Mouse (Mus musculus) heart, adult 18-20 months (tissue): ENCODE measurements around the gene Ston2. TPM values are rescaled to one million over a fixed set of nuclear protein-coding genes. Genes with fewer than 3 reads are reported as not detected.
A peak's percentile ranks its signal among the peaks of the same experiment; 100 is the strongest.
"Not testable (repeated sequence)": the region's sequence is repeated elsewhere in the genome, so short reads cannot be mapped to it uniquely, and the experiment has no call there.

Experiments
- DNase-seq, 2 experiments: peaks; one replicate each; pipeline ENCODE4 v3.0.0; 2021 to 2022; ENCODE audit warnings: mixed read lengths in 1 of 2
- microRNA-seq, 2 experiments: library from miRNA; unstranded; fragments of <30 nt; microRNA quantifications; one replicate each; pipeline ENCODE4 v1.2.0; 2022
- total RNA-seq, 2 experiments: library from RNA; stranded (reverse); gene quantifications; 2 replicates each; pipeline ENCODE4 v1.2.3; 2021

The Ston2 gene
- total RNA-seq, 2 experiments from 2014 or later = 4.7 to 5.9 TPM

DNA sequence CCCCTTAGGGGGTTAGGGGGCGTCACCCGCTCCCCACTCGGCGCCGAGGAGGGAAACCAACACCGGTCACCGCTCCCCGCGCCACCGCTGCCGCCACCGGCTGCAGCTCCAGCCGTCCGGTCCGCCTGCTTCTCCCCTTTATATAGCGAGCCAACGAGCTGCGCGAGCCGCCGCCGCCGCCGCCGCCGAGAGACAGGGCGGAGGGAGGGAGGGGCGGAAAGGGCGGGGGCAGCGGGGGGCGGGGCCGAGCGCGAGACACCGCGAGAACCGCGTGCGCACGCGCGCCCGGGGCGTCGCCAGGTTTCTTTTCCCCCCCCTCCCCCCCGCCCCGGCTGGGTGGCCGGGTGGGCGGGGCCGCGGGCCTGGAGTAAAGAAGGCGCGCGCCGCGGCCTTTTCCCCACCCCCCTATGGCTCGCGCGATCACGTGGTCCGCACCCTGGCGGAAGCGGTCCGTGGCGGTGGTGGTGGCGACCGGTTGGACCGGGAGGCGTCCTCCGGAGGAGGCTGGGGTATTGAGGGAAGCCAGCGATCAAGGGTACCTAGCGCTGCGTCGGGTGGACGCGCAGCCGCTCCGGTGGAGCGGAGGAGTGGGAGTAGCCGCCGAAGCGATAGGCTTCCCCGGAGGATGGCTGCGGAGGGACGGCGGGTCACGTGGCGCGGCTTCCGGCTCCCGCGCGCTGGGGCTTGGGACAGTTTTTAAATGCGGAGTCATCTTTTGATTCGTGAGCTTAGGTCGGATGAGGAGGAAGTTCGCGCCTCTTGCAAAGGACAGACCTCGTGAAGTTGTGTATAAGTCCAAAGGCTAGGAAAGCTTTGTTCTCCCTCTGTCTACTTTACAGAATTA lies 198.1 kb downstream of the Ston2 start, which contains the start of gene Gtf2a1:
Gtf2a1 (minus strand) TSS at position 641 of the 844 bp plus-strand sequence.
- DNase-seq = peak; percentile 96

DNA sequence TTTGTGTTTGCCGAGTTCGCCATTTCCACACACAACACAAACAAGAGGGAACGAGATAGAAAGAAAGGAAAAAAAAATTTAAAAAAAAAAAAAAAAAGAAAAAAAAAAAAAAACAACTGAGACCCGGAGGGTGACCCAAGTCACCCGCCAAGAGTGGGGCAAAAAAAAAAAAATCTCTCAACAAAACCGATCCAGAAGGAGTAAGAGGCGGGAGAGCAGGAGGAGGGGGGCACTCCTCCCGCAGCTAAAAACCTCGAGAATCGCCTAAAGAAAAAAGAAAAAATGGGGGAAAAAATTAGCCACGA lies 198.7 kb downstream of the Ston2 start:
- no peak for DNase-seq

DNA sequence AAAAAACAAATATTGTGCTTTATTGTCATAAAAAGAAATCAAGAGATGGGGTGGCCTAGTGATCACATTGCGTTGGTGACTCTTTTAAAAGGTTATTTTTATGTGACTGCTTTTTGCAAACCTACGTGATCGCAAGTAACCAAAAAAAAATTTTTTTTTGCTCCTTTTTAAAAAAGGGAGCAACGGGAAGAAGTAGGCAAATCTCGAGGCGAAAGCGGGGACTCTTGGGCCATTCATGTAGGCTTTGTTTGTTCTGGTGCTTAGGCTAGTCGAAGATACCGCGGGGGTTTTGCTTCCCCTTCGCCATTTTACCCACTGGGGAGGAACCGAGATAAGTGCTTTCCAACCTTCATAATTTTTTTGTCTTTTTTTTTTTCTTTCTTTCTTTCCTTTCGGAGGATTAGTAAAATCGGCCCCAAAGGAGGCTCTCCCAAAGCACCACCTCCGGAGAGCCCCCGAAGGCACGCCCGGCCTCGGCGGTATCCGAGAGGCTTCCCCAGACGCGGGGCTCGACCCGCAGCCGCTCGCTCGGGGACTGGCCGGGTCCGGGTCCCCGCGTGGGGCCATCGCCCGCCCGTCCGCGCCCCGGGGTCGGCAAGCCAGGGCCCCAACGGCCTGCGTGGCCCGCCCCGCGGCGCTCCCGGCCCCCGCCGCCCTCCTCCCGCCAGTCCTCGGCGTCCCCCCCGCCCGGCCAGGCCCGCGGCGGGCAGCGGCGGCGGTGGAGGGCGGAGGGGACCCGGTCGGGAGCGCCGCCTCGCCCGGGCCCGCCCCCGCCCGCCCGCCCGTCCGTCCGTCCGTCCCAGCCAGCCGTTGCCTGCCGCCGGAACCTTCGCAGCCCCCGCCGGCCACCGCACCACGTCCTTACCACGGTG lies 199.3 kb downstream of the Ston2 start:
- DNase-seq = peak; percentile 66 to 79

DNA sequence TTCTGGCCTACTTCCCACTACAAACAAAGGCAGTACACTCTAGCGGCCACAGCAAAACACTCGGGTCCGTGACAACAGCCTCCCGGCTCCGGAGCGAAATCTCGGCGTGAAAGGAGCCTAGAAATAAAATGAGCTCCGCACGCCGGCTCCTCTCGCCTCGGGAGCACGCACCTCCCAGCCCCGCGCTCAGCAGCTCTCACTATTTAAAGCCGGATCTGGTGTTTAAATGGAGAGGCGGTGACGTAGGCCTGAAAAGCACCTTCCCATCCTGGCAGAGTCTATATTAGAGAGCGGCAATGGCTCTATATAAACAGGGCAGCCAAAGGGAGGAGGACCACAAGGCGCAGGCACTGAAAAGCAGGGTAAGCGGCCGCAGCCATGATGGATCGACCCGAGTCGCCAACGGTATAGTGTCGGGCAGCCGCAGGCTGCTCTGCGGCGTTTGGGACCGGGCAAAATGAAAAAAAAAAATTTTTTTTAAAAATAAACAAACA lies 200.0 kb downstream of the Ston2 start:
- DNase-seq = peak; percentile 96

GRCm38 (mm10) chr12:91587491-91588033 lies 200.6 kb downstream of the Ston2 start:
- no peak for DNase-seq

DNA sequence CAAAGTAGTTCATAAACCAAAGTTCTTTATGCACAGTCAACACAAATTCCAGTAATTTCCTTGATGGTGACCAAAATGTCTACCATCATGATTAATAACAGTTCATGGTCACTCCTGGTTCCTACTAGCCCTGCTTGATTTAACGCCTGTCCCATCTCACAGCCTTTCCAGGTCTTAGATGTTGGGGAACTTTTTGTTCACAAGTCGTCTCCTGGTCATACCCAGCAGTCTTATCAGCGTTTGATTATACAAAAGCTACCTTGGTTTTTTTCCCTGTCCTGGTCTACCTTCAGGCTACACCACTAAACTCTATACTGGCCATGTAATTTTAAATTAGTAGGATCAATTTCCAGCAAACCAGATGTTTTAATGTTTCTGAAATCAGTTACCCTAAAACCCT lies 201.1 kb downstream of the Ston2 start:
- no peak for DNase-seq

DNA sequence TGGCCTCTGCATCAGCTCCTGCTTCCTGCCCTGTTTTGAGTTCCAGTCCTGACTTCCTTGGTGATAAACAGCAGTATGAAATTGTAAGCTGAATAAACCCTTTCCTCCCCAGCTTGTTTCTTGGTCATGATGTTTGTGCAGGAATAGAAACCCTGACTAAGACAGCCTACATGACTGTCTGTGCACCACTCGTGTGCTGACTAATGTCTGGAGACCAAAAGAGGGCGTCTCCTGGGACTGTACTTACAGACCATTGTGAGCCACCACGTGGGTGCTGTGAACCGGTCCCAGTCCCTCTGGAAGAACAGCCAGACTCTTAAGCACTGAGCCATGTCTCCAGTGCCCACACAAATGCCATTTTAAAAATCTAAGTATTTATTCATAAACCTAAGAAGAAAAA lies 202.4 kb downstream of the Ston2 start:
- DNase-seq = not testable (repeated sequence)

GRCm38 (mm10) chr12:91585206-91585605 lies 203.0 kb downstream of the Ston2 start:
- no peak for DNase-seq

DNA sequence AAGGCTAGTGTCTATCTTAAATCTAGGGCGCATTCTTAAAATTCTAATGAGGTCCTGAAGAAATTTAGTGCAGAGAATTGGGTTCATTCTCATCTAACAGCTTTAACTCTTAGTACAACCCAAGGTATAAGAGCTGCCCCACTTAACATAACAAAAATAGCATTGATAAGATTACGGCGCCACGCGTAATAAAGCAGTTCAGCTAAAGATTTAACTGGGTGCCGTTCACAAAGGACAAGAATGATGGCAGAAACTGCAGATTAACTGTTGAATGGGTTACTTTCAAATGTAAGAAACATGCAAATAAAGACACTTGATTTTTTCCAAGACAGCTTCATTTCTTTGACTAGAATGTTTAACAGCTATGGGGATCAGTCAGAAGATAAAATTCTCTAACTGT lies 204.8 kb downstream of the Ston2 start:
- DNase-seq = no peak

Small RNA genes lying within 50 kb of the gene (microRNA-seq; reads per million reads assigned to microRNA genes)
- gene Gm22015 = 0 reads per million in 2 experiments

Other genes with a start within 250 kb of the Ston2 start
- gene Gtf2a1, start 197.9 kb downstream of the Ston2 start, total RNA-seq = 10 to 100 TPM; 23.1 to 29.9 TPM
- 10 to 100 TPM; 65.4 to 72.4 TPM for gene Sel1l, start 60.8 kb upstream of the Ston2 start, total RNA-seq